Mouse (Mus musculus): ENCODE data around the gene Fbn1.
"Not testable (repeated sequence)": the region's sequence is repeated elsewhere in the genome, so short reads cannot be mapped to it uniquely, and the experiment has no call there.

Fbn1 gene

DNA sequence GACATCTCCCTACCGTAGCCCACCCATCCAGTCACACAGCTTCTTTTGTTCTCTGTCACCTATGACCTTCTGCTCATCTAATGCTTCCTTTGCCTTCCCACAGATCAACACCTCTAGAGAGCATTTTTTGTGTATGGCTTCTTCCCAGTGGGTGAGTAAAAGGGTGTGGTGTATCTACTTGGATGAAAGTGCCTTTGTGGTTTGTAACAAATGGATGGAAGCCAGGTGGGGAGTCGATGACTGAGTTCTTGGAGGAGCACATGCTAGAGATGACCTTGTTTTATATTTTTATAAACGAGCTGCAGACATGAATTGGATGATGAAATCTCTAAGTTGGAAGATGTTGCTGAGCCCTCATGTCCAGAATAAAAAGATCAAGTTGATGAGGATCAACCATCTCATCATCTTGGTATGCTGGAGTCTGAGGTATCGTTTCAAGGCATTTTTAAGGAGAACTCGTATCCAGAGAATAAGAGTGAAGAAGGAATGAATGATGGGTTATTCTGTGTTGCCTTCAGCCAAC is 213.8 kb downstream of the Fbn1 start:
- DNase-seq (ENCODE audit: low spot score in 2 of 2): no peak

DNA sequence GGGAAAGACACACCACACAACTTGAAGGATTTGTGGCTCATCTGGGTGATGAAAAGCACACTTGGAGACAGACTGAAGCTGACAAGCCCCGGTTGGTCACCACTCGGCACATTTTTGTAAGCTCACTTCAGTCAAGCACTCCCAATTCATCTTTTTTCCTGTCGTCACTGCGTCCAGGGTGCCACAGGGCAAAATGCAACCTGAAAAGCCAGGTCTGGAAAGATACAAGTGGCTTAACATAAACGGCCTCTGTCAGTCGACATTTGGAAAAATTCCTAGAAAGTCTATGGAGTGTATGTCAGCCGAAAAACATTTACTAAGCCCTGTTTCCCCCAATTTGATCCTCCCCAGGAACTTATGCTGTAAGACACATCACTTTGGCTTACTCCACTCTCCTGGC is 215.2 kb downstream of the Fbn1 start:
- DNase-seq (ENCODE audit: low spot score in 2 of 2): no peak

DNA sequence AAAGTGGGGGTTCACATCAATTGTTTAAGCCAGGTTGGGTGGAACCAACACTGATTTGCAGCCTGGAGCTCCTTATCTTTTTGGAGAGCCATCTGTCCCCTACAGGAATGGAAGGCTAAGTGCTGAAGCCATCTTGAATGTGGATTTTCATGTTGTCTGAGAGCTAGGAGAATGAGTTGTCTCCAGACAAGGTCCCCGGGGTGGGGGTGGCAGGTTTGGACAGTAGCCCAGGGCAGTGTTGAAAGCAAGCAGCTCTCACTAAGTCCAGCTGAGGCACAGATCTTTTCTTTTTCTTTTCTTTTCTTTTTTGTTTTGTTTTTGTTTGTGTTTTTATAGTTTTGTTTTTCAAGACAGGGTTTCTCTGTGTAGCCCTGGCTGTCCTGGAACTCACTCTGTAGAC is 216.7 kb downstream of the Fbn1 start:
- DNase-seq (ENCODE audit: low spot score in 2 of 2): no peak

DNA sequence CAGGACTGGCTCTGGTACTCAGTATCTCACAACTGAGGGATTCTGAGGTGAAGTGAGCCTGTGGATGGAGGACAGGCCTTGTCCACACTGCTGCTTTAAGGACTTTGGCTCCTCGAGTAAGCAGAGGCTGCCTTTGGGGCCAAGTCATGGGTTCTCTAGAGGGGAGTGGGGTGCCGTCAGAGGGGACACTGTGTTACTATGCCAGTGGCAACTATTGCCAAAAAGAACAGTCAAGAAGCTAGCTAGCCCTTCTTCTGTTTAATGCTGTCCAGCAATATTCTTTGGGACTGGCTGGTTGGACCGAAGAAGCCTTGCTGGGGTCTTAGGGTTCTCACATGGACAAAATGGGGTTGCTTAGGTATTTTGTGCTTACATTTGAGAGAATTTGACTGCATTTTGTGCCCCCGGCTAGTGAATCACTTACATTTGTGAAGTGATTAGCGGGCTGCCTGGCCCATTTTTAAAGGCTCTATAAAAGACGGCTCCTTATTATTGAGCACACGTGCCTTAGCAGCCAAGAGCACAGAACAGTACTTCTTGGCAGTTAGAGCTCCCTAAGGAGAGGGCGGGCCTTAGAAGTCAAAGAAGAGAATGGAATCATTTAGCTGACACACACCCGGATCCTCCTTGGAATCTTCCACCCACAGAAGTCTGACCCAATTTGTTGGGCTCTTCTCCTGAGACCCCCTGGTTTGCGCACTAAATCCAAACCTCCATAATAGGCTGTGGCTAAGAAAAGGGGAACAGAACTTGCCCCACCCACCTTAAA is 217.4 kb downstream of the Fbn1 start:
- DNase-seq (ENCODE audit: low spot score in 2 of 2): no peak

DNA sequence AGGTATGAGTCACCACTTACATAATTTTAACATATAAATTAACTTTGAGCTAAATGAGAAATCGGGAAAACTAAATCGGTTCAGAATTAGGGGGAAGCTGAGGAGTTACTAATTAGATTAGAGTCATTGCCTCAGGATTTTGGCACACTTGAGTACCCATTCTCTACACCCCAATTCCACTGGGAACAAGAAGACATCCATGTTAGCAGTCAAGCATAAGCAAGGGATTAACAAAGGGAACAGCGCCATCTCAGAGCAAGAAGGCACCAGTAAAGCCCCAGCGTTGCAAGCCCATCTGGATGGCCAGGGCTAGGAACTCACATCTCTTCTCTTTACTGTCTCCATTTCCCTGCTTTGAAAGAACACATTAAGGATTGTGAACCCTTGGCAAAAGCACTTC is 222.0 kb downstream of the Fbn1 start:
- no peak for DNase-seq (ENCODE audit: low spot score in 2 of 2)

DNA sequence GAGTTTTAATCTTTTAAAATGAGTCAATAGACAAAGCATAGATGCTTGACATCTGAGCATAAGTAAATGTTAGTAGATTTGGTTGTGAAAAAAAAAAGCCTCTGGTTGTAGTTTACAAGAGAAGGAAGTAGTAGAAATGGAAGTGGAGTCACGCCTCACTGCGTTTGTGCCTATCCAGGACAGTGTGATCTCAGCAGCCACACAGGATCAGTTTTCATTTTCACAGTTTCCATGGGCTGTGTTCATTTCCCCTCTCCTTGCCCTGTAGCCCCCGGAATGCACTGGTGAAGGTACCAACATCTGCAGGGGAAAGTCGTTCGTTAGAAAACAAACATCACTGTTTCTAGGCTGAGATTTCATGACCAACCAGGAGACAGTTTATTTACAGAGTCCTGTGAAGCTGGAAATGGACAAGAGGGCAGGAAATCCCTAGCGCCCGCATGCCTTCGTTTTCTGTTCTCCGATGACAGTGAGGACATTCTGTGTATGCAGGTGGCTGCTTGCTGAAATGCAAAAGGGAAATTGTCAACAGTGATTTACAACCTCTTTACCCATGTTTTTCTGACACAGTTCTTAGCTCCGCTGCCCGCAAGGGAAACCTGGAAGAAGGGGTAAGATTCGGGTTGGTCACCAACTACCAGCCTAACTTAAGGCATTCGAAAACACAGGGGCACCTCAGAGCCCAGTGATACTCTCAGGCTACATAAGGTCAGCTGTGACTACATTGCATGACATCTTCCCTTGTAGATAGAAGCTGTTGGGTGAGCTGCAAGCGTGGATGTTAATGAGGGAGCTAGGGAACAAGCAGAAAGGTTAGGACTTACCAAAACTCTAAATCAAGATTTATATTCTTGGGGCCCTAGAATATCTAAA is 225.2 kb downstream of the Fbn1 start:
- DNase-seq (ENCODE audit: low spot score in 2 of 2): no peak

DNA sequence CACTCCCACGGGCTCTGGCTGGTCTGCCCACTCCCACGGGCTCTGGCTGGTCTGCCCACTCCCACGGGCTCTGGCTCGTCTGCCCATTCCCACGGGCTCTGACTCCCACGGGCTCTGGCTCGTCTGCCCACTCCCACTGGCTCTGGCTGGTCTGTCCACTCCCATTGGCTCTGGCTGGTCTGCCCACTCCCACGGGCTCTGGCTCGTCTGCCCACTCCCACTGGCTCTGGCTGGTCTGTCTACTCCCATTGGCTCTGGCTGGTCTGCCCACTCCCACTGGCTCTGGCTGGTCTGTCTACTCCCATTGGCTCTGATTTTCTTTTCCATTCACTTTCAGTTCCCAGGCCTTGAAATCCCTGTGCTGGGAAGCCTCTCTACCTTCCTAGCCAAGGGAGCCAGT is 227.8 kb downstream of the Fbn1 start:
- not testable (repeated sequence) for DNase-seq (ENCODE audit: low spot score in 2 of 2)

DNA sequence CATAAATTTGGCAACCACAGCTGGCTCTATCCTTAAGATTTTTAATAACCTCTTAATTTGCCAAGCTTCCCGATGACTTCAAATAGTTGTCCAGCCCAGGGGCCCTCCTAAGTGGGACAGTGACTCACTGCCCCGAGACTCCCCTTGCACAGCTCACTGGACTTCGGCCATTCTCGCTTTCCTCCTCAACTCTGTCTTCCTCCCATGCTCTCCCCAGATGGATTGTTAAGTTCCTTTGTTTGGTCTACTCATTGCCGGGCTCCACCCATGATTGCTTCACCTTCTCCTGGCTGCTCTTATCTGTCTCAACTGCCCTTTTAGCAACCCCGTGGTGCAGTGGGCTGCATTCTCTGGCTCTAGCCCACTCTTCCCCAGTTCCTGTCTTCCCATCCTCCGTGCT is 229.3 kb downstream of the Fbn1 start:
- DNase-seq (ENCODE audit: low spot score in 2 of 2): no peak

DNA sequence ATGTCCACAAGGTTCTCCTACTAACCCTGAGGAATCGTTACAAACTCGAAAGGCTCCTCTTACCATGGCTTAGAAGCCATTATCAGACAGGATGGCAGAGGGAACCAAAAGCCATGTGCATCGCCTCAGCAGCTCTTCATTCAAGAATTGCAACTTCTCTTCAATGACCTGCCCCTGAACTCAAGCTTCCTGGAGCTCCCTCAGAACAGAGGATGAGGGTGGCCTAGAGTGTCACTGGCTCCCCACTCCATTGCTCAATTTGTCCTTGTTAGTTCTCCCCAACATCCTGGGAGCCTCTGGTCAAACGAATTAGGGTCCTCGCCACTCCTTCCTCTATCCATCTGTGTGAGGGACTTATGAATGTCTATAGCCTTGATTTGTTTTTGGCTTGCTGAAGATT is 231.1 kb downstream of the Fbn1 start:
- DNase-seq (ENCODE audit: low spot score in 2 of 2): no peak

DNA sequence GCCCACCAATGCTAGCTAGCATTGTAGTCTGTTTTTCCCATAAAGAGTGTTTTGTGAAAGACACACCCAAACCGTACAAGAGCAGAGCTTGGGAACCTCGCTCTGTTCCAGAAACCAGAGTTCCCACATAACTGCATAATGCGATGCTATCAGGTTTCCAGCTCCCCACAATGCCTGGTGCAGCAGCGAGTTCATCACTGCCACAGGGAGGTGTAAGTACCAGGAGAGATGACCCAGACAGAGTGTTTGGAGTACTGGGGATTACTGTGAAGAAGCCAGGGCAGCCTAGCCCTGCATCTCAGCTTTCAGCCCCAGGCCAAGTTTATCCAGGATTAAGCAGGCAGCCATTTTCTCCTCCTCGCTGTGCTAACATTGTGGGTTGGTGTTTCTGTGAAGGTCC is 232.2 kb downstream of the Fbn1 start:
- DNase-seq (ENCODE audit: low spot score in 2 of 2): no peak

DNA sequence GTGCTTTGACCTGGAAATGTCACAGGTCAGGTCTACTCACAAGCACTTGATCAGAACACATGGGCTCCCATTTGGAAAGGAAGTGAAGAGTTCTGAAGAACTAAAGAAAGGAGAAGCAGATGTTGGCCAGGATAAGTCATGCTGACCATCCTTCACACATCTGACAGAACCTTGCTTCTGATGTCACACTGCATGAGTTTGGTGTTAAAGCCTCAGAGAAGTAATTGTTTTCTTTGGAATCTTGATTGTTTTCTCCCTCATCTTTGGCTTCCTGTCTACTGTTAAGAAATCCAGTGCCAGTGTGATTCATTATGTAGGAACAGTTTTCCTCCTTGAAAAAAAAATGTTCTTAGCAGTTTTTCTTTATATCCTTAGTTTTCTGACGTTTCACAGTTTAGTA is 238.9 kb downstream of the Fbn1 start:
- no peak for DNase-seq (ENCODE audit: low spot score in 2 of 2)

DNA sequence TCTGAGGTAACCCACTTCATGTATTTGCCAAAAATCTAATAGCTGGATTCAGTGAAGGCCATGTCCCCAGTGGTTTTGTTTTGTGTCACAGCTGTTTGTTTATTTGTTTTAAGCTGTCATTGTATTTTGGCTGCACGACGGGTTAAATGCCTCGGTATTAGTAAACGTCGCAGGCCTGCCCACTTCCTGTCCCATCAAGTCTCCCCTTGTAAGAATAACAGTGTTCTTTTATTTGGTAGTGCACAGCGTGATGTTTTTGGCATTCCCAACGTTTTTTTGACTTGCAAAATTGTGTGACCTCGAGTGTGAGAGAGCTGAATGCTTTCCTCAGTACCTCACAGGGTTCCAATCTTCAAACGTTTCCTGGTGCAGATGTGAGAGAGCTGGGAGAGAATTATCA is 244.0 kb downstream of the Fbn1 start:
- DNase-seq (ENCODE audit: low spot score in 2 of 2): no peak

DNA sequence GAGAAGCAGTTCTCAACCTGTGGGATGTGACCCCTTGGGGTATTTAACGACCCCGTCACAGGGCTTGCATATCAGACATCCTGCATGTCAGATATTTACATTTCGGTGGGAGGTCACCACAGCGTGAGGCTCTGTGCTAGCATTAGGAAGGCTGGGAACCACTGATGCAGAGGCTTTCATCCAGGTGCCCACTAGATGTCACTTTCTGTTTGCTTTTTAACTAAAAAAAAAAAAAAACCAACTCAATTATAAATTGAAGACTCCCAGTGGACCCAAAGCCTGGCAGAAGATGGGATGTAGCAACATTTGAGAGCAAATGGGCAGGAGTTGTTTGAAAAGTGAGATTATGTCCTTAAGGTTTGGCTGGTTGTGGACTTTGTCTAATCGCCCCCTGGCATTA is 244.7 kb downstream of the Fbn1 start:
- peak in 1 of 2 experiments; percentile 26 for DNase-seq (ENCODE audit: low spot score in 2 of 2)

DNA sequence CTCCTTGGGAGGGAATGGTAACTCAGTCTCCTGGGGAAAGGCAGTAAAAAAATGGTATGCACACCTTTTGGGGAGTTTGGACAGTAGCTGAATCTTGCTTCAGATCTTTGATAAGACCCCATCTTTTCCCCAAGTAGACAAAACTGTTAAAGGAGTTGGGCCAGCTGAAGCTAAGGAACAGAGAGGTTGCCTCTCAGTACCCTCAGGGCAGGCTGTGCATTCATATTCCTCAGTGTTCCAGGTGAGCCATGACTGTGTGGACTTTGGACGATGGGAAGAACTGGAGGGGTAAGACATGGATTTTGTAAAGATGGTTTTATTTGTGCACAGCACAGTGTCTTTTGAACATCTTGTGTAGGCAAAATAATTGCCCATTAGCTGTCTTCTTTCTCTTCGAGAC is 247.5 kb downstream of the Fbn1 start:
- DNase-seq (ENCODE audit: low spot score in 2 of 2): no peak

DNA sequence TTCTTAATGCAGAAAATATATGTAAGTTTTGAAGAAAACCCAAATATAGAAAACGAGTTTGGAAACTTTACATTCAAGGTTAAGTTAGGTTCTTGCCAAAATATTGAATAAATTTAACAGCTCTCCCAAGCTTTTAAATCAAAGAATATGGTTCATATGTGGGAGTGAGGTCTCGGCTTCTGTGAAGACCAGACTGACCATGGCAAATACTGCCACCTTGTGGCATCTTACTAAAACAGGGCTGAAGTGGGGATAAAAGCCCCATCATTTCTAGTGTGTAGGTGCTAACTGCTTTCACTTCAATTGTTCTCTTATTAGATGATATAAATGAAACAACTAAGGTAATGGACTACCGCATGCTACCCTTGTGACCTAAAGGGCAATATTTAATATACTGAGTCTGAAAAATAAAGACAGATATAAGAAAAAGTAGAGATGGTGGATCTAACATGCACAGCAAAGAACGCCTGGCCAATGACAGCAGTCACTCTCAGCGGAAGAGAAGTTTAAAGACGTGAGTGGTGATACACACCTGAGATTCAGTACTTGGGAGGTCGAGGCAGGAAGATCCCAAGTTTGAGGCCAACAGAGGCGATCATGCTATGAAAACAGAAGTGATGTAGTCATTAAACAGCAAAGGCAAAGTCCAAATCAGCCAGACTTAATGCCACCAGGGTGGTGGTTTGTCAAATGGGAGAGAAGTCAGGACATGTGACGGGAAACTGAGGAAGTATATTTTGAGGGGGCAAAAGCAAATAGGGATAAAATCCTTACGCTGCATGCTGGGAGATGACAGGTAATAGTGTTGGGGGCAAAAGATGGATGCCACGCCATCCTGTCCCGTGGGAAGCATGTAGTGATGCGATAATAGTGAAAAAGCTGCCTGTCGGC is 248.3 kb downstream of the Fbn1 start:
- no peak for DNase-seq (ENCODE audit: low spot score in 2 of 2)

DNA sequence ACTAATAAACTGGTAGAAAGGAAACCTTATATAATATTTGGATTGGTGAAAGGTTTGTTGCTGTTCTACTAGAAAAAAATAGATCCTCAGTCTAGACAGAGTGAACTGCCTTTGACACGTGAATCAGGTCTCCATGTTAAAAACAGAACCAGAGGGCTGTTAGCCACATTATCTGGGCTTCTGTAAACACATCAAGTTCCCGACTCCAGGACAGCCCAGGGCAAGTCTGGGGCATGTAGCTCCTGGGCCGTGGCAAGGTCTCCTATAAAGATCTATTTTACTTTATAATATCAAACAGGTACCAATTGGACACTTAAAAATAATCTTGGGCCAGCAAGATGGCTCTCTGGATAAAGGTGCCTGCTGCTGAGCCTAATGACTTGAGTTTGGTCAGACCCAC is 251.9 kb downstream of the Fbn1 start:
- no peak for DNase-seq (ENCODE audit: low spot score in 2 of 2)

DNA sequence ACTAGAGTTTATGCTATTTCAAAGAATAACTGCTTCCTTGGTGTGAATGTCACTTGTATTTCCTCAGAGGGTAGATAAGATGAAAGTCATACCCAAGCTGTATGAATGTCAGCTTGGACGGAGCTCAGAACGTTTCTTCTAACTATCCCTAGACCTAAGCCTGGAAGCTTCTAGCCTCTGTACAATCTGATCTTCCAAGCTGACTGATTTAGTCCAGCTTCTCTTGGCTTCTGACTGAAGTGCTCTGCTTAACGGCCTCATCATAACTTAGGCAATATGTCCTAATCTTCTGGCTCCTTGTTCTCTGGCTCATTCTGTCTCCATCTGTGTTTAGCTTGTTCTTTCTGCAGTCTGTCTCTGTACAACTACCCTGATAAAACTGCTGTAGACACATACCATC is 253.2 kb downstream of the Fbn1 start:
- no peak for DNase-seq (ENCODE audit: low spot score in 2 of 2)

DNA sequence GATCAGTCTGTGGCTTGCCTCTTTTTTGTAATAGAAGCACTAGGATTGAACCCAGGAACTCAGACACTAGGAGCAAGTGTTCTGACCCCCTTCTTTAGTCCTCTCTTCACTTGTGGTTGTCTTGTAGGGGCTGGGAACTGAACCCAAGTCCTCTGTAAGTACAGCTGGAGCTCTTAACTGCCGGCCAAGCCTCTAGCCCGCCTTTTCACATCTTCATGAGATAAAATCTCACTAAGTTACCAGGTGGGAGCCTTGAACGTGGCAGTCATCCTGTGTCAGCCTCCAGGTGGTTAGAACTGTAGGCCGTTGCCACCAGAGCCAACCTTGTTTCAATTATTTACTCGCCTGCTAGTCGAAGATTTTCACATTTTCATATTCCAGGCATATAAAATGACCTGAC is 254.1 kb downstream of the Fbn1 start:
- no peak for DNase-seq (ENCODE audit: low spot score in 2 of 2)

DNA sequence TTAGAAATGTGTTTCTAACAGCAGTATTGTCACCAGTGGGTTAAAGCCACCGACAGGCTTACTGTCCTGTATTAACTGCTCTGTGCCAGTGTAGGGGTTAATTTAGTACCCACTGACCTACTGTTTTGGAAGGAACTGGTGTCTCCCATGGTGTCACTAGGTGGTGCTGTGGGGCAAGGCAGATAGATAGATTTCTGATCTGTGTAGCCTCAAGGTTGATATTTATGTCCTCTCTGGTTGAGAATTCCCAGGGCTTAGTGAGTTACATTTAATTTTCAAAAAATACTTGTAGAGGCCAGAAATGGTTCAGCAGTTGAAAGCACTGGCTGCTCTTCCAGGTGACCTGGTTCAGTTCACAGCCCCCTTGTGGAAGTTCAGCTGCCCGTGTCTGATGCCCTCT is 255.5 kb downstream of the Fbn1 start:
- DNase-seq (ENCODE audit: low spot score in 2 of 2): peak; percentile 11 to 59

DNA sequence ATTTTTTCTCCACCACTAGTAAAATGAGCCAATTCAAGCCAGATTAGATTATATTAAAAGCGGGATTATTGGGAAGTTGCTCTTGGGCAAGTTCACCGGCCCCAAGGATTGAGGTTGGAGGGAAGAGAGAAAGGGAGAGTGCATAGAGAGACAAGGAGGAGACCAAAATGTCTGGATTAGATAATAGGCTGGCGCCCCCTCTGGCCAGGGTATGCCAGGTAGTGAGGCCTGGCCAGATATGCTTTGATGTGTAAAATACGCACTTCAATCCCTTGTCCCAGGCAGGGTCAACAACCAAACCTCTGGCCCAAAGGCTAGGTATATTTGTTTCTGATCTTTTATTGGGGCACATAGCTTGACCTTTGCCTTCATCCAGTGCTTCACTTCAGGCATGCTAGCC is 256.0 kb downstream of the Fbn1 start:
- DNase-seq (ENCODE audit: low spot score in 2 of 2): no peak
